Comparison of ENCODE assay signal across 9 mouse cellular contexts in the genomic region with DNA sequence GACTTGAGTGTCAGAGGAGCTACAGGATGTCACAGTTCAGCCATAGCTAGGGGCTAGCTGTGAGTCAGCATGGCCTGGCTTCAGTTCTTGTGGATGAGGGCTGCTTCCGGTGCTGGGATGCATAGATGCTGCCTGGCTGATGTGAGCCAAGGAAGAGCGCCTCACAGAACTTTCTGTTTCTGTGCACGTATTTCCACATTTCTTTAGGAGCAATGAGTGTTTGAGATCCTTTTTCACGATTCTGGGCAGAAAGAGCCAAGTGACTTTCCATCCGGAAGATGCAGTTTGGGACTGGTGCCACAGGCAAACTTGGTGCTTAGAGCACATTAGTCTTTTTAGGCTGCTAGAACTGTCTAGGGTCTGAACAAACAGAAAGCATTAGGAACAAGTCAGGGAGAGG.
A peak's percentile ranks its signal among the peaks of the same experiment; 100 is the strongest.
DNase-seq lines count a peak whose midpoint lies in the region; ATAC-seq and TF ChIP-seq lines count a peak whose summit lies in the region.
"Had no signal": no experiment of that assay in that cellular context is flagged by ENCODE, and none has a peak within 500 bp of the region (broad histone marks: within the 10 kb centered on the region; RNA-seq: fewer than 3 reads in every experiment).

No protein-coding gene starts in this region.

- H3K4me2 ChIP-seq in lung, embryonic 16.5 days (ENCODE audit: low read depth, low read length) = no peak overlapping the region

- peak overlapping the region; percentile 50 for H3K27ac ChIP-seq in layer of hippocampus, adult 2 months
- peak overlapping the region; percentile 53 for H3K27ac ChIP-seq in lung, embryonic 16.5 days (ENCODE audit: low read length)

- no peak for TF ChIP-seq CTCF in layer of hippocampus, adult 2 months (conservative IDR thresholded peaks at IDR 0.05)

- ATAC-seq in lung, embryonic 16.5 days (ENCODE audit: low read depth) = peak; percentile 94
- no peak for ATAC-seq in granulocyte monocyte progenitor cell, adult 5-6 weeks (replicated peaks; ENCODE audit: poor library complexity, severe bottlenecking)
- ATAC-seq: midbrain, embryonic 16.5 days had no signal

- WGBS in lung, embryonic 16.5 days = 46% methylated on average over 5 of the region's 5 CpGs

- H3K9me3 ChIP-seq in lung, embryonic 16.5 days (ENCODE audit: control insufficient read depth, low read length) = no peaks in the 10 kb centered on the region

- H3K9ac ChIP-seq in lung, embryonic 16.5 days (ENCODE audit: low read length) = no peak overlapping the region

- no peak overlapping the region for H3K4me3 ChIP-seq in layer of hippocampus, adult 2 months
- no peak overlapping the region for H3K4me3 ChIP-seq in lung, embryonic 16.5 days (ENCODE audit: low read length)

- peak; percentile 29 for DNase-seq in gastrocnemius, adult 18-20 months (ENCODE audit: low spot score)
- no peak for DNase-seq in gastrocnemius, adult 8-10 months (ENCODE audit: low spot score in 2 of 2)
- DNase-seq in layer of hippocampus, adult 2 months (ENCODE audit: low spot score in 2 of 2) = no peak
- DNase-seq in layer of hippocampus, adult 9-11 months = no peak
- peak; percentile 60 for DNase-seq in brain, adult 2 months (ENCODE audit: low read depth, low spot score)
- no peak for DNase-seq in Muller cell, postnatal 12 days (ENCODE audit: inconsistent ontology term)

- H3K36me3 ChIP-seq in lung, embryonic 16.5 days (ENCODE audit: control insufficient read depth, insufficient read depth, low read length) = peaks cover 3% of the 10 kb centered on the region; the same call in 1 of the 2 replicates

- H3K27me3 ChIP-seq in lung, embryonic 16.5 days (ENCODE audit: control insufficient read depth, insufficient read depth, low read depth, low read length) = no peaks in the 10 kb centered on the region

- H3K4me1 ChIP-seq in lung, embryonic 16.5 days (replicated peaks; ENCODE audit: control insufficient read depth, insufficient read depth, low read length) = peaks cover 5% of the 10 kb centered on the region

Comparison
In these comparisons a context has a peak if more than half of its experiments do, and no peak if none do; other contexts are left out.
1. DNase-seq: peak in gastrocnemius, adult 18-20 months (single experiment) and brain, adult 2 months (single experiment); none in gastrocnemius, adult 8-10 months (0 of 2), layer of hippocampus, adult 2 months (0 of 2), layer of hippocampus, adult 9-11 months (single experiment) and Muller cell, postnatal 12 days (single experiment).